Mouse (Mus musculus) limb, embryonic 14.5 days (tissue): Measurements from ENCODE around the gene Clk4. TPM values are rescaled to one million over a fixed set of nuclear protein-coding genes. Genes with fewer than 3 reads are reported as not detected.

ENCODE experiments used
- ATAC-seq: fragments of 200-750 bp; cut with Nextera tagmentation; 2 replicates; pipeline ENCODE4 v1.8.0; 2017; ENCODE audit warnings: low read depth, moderate number of reproducible peaks, moderate TSS enrichment; ENCODE audit not compliant: low FRiP score
- DNase-seq: peaks from one replicate; pipeline ENCODE4 v3.0.0-alpha.2; 2015; ENCODE audit warnings: low spot score
- H3K27ac ChIP-seq: fragments of 300-500 bp; sonication (generic); replicated peaks from 2 replicates; pipeline ENCODE4 v1.5.1; 2014; ENCODE audit warnings: low read depth, mild to moderate bottlenecking, low read length, moderate library complexity, mixed read lengths
- H3K27me3 ChIP-seq: fragments of 300-500 bp; sonication (generic); 2 replicates; pipeline ENCODE4 v1.6.1; 2014; ENCODE audit warnings: low read length, mixed read lengths; ENCODE audit not compliant: control insufficient read depth, insufficient read depth
- H3K36me3 ChIP-seq: fragments of 300-500 bp; sonication (generic); 2 replicates; pipeline ENCODE4 v1.6.1; 2014; ENCODE audit warnings: mild to moderate bottlenecking, low read length, moderate library complexity, mixed read lengths; ENCODE audit not compliant: control insufficient read depth, insufficient read depth
- H3K4me1 ChIP-seq: fragments of 300-500 bp; sonication (generic); 2 replicates; pipeline ENCODE4 v1.6.1; 2014; ENCODE audit warnings: antibody characterized with exemption, low read length, mixed read lengths; ENCODE audit not compliant: control insufficient read depth, insufficient read depth
- H3K4me2 ChIP-seq: fragments of 300-500 bp; sonication (generic); replicated peaks from 2 replicates; pipeline ENCODE4 v1.6.1; 2014; ENCODE audit warnings: low read depth, mild to moderate bottlenecking, low read length, moderate library complexity; ENCODE audit not compliant: severe bottlenecking
- H3K4me3 ChIP-seq: fragments of 300-500 bp; sonication (generic); replicated peaks from 2 replicates; pipeline ENCODE4 v1.5.1; 2014; ENCODE audit warnings: low read length
- H3K9ac ChIP-seq: fragments of 300-500 bp; sonication (generic); 2 replicates; pipeline ENCODE4 v1.6.1; 2014; ENCODE audit warnings: mild to moderate bottlenecking, low read depth, low read length, moderate library complexity; ENCODE audit not compliant: severe bottlenecking
- H3K9me3 ChIP-seq: fragments of 300-500 bp; sonication (generic); 2 replicates; pipeline ENCODE4 v1.6.1; 2016; ENCODE audit warnings: low read length; ENCODE audit not compliant: control insufficient read depth
- POLR2A ChIP-seq: fragments of 200-500 bp; IDR thresholded peaks from 2 replicates; pipeline ENCODE4 v1.8.0; 2012; ENCODE audit warnings: inconsistent platforms, mild to moderate bottlenecking, moderate library complexity, borderline replicate concordance; ENCODE audit not compliant: insufficient read depth, insufficient read length; ENCODE audit errors: extremely low read depth
- WGBS: fragments of 180-500 bp; shearing (Covaris S2); extraction: QIAGEN DNeasy Blood & Tissue Kit; methylation state at CpG from one replicate; pipeline ENCODE4 v1.1.7; 2014; 5-methylcytosine and 5-hydroxymethylcytosine counted together
- polyA plus RNA-seq, 2 experiments: library from polyadenylated mRNA; depleted of rRNA in 1 of 2; stranded (reverse) in 1 of 2; unstranded in 1 of 2; fragments of >200 nt; fragmentation: Nextera tagmentation in 1 of 2; extraction: Ambion mirVana in 1 of 2; gene quantifications; 2 replicates each; pipeline versions ENCODE4 v1.2.1 to v1.2.3; 2012 to 2014

Gene Clk4
- polyA plus RNA-seq, 2 experiments: 118 to 184 TPM

DNA sequence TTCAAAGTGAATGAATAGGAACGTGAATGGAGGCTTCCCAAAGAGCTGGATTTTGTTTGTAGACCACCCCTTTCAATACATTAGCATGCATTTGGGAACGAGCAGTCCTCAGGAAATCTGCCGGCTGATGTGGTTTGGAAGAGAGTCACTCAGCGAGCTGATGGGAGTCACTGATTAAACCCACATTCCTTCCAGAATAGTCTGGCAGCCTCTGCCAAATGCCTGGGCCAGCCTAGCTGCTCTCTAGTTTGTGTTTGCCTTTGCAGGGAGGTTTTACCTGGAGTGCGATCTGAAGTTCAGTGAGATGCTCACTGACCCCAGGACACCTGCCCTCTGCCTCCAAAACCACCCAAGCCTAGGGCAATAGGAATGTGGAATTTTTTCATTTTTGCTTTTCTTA, 46.8 kb downstream of the Clk4 start:
- H3K4me3 ChIP-seq: no peak overlapping the region
- no peaks in the 10 kb centered on the region for H3K27me3 ChIP-seq
- no peaks in the 10 kb centered on the region for H3K9me3 ChIP-seq
- H3K27ac ChIP-seq: no peak overlapping the region
- H3K4me2 ChIP-seq: no peak overlapping the region
- DNase-seq: peak; percentile 35
- no peak for TF ChIP-seq POLR2A
- H3K36me3 ChIP-seq: no peaks in the 10 kb centered on the region
- H3K4me1 ChIP-seq: no peaks in the 10 kb centered on the region; the same call in 1 of the 2 replicates
- ATAC-seq: no peak
- H3K9ac ChIP-seq: no peak overlapping the region
- WGBS: 48% methylated on average over 5 of the region's 5 CpGs

DNA sequence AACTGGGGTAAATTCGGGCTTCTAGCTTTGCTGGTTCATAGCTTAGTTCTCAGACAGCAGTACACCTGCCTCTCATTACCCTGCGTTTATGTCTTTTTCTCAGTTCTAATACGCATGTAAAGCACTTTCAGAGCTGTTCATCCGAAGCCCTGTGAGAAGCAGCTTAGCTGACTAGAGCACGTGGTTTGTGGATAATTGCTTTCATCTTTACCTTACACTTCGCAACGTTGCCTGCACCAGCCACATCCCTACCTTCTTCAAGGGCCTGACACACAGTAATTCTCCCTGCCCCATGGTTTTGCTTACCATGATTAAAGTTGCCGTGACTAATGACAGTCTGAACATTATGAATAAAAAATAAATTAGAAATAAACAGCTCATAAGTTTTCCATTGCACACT, 50.3 kb downstream of the Clk4 start:
- H3K9me3 ChIP-seq: no peaks in the 10 kb centered on the region
- no peak overlapping the region for H3K9ac ChIP-seq
- DNase-seq (no peak), ATAC-seq (no peak)
- no peak overlapping the region for H3K27ac ChIP-seq
- H3K27me3 ChIP-seq: no peaks in the 10 kb centered on the region
- peaks cover 3% of the 10 kb centered on the region; the same call in 1 of the 2 replicates for H3K4me1 ChIP-seq
- 50% methylated on average over 8 of the region's 8 CpGs for WGBS
- no peak overlapping the region for H3K4me3 ChIP-seq
- no peak overlapping the region for H3K4me2 ChIP-seq
- H3K36me3 ChIP-seq: no peaks in the 10 kb centered on the region
- no peak for TF ChIP-seq POLR2A

GRCm38 (mm10) chr11:51315991-51316810, 54.7 kb downstream of the Clk4 start:
- H3K36me3 ChIP-seq: no peaks in the 10 kb centered on the region
- no peak overlapping the region for H3K4me2 ChIP-seq
- no peak for TF ChIP-seq POLR2A
- H3K27me3 ChIP-seq: no peaks in the 10 kb centered on the region
- H3K4me1 ChIP-seq: peaks cover 3% of the 10 kb centered on the region; the same call in 1 of the 2 replicates
- no peak overlapping the region for H3K9ac ChIP-seq
- ATAC-seq (no peak), DNase-seq (no peak)
- WGBS: 67% methylated on average over 7 of the region's 7 CpGs
- H3K4me3 ChIP-seq: no peak overlapping the region
- no peak overlapping the region for H3K27ac ChIP-seq
- peaks cover 3% of the 10 kb centered on the region; the same call in 1 of the 2 replicates for H3K9me3 ChIP-seq

DNA sequence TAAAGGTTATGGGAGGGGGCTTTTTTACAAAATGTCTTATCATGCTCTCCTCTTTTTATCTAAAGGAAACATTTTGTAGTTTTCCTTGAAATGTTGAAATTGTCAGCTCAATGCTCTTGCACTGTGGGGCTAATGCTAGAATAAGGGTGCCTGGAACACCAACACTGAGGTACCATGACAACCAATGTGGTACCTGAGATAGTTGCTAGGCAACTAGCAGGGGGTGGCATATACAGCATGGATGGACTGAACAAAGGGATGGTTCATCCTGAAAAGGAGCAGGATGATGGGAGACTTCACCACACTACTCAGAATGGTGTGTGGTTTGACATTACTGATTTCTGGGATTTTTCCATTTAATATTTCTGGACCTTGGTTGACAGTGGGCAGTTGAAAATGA, 59.1 kb downstream of the Clk4 start:
- Histone ChIP-seq H3K9ac (no peak overlapping the region), H3K36me3 (no peaks in the 10 kb centered on the region), H3K27ac (no peak overlapping the region), H3K9me3 (peaks cover 5% of the 10 kb centered on the region; the same call in 1 of the 2 replicates), H3K4me2 (no peak overlapping the region), H3K4me3 (no peak overlapping the region), H3K27me3 (no peaks in the 10 kb centered on the region), H3K4me1 (peaks cover 3% of the 10 kb centered on the region; the same call in 1 of the 2 replicates)
- no peak for DNase-seq
- no peak for ATAC-seq
- TF ChIP-seq POLR2A: no peak

DNA sequence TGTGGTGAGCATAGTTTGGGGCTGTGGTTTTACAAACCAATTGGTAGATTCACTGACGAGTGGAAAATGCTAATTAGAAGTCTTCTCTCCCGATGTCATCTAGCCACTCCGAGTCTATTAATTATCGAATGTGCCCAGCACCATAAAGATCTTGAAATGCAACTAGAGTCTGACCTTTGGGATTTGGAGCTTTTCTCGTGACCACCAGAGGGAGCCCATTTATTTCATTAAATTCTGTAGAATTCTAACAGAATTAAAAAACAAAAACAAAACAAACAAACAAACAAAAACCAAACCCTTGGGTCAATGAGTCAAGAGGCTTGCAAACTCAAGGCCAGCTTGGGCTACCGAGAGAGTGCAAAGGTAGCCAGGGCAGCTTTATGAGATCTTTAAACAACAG, 65.4 kb downstream of the Clk4 start:
- Histone ChIP-seq H3K27ac (no peak overlapping the region), H3K4me1 (peaks cover 4% of the 10 kb centered on the region; the same call in 1 of the 2 replicates), H3K36me3 (no peaks in the 10 kb centered on the region), H3K4me2 (no peak overlapping the region), H3K9ac (no peak overlapping the region), H3K4me3 (no peak overlapping the region), H3K9me3 (no peaks in the 10 kb centered on the region), H3K27me3 (no peaks in the 10 kb centered on the region)
- no peak for TF ChIP-seq POLR2A
- WGBS: 36% methylated on average over 6 of the region's 6 CpGs
- no peak for ATAC-seq
- DNase-seq: no peak
